Mouse (Mus musculus) lung, adult 2 months (tissue): ENCODE results near the gene Zfp146.

ENCODE experiments used
- CTCF ChIP-seq: fragments of 200-500 bp; IDR thresholded peaks from 2 replicates; pipeline ENCODE4 v1.5.1; 2011; ENCODE audit warnings: mild to moderate bottlenecking, low read length, control low read depth; ENCODE audit not compliant: insufficient read depth
- POLR2A ChIP-seq: fragments of 200-500 bp; IDR thresholded peaks from 2 replicates; pipeline ENCODE4 v1.6.1; 2011; ENCODE audit warnings: low read depth, mild to moderate bottlenecking, control low read depth, low read length, borderline replicate concordance; ENCODE audit errors: extremely low read depth

DNA sequence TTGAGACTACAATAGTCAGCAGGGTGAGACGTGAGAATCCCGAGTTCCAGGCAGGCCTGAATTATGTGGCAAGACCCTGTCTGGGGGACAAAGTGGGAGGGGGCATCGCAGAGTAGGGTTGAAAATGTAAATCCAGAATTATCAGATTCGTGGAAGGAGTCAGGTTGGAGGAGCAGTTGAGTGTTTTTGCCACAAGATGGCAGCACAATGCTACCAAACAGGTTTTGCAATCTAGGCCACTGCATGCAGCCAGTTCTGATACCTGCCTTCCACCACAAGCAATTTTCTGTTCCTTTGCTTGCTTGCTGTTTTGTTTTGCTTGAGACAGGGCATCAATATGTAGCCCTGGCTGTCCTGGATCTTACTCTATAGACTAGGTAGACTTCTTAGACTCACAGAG is 11.8 kb upstream of the Zfp146 start:
- TF ChIP-seq POLR2A: no peak
- TF ChIP-seq CTCF: peak; percentile 80
